ENCODE assay signal across 18 mouse cellular contexts in genomic region chr12:76868463-76869198, GRCm38 (mm10). TPM values are rescaled to one million over a fixed set of nuclear protein-coding genes. Genes with fewer than 3 reads are reported as not detected.
A peak's percentile ranks its signal among the peaks of the same experiment; 100 is the strongest.
DNase-seq lines count a peak whose midpoint lies in the region; ATAC-seq and TF ChIP-seq lines count a peak whose summit lies in the region.
"Had no signal": no experiment of that assay in that cellular context is flagged by ENCODE, and none has a peak within 500 bp of the region (broad histone marks: within the 10 kb centered on the region; RNA-seq: fewer than 3 reads in every experiment).

No protein-coding gene starts in this region.

- no peak for DNase-seq in lung, postnatal 0 days (ENCODE audit: low spot score)
- no peak for DNase-seq in lung, postnatal 10 days
- peak; percentile 79 for DNase-seq in cerebellum, adult 9-11 months
- no peak for DNase-seq in kidney, adult 9 months
- DNase-seq: adrenal gland, postnatal 25 days; embryo, embryonic 11 days; heart, postnatal 36 days; layer of hippocampus, postnatal 36 days; liver, postnatal 0 days; lung, postnatal 36 days had no signal

- no peak for TF ChIP-seq CTCF in lung, postnatal 0 days (IDR thresholded peaks at IDR 0.05)

- no peaks in the 10 kb centered on the region for H3K4me1 ChIP-seq in lung, postnatal 0 days (ENCODE audit: insufficient read depth, low read depth, low read length)
- peaks cover 11% of the 10 kb centered on the region for H3K4me1 ChIP-seq in brown adipose tissue, adult 24 weeks (ENCODE audit: control insufficient read depth, insufficient read depth, insufficient read length, low read length)

- no peak overlapping the region for H3K4me3 ChIP-seq in lung, postnatal 0 days (ENCODE audit: low read depth, low read length)
- H3K4me3 ChIP-seq in brown adipose tissue, adult 24 weeks (ENCODE audit: insufficient read depth, low read depth, low read length): no peak overlapping the region
- H3K4me3 ChIP-seq: embryonic facial prominence, embryonic 15.5 days had no signal

- H3K9me3 ChIP-seq in lung, postnatal 0 days (ENCODE audit: low read length): no peaks in the 10 kb centered on the region
- H3K9me3 ChIP-seq: embryonic facial prominence, embryonic 15.5 days had no signal

- ATAC-seq in lung, postnatal 0 days: no peak
- ATAC-seq in megakaryocyte progenitor cell, adult 5-6 weeks (replicated peaks; ENCODE audit: poor library complexity): no peak
- no peak for ATAC-seq in granulocyte monocyte progenitor cell, adult 5-6 weeks (replicated peaks; ENCODE audit: poor library complexity, severe bottlenecking)
- ATAC-seq: intestine, embryonic 16.5 days; liver, postnatal 0 days had no signal

- TF ChIP-seq EP300 in lung, postnatal 0 days (IDR thresholded peaks at IDR 0.05): no peak

- no peak overlapping the region for H3K9ac ChIP-seq in lung, postnatal 0 days (replicated peaks; ENCODE audit: low read depth)
- H3K9ac ChIP-seq: embryonic facial prominence, embryonic 15.5 days; hindbrain, embryonic 14.5 days; liver, postnatal 0 days had no signal

- H3K36me3 ChIP-seq in lung, postnatal 0 days (ENCODE audit: insufficient read depth, low read length): no peaks in the 10 kb centered on the region

- H3K4me2 ChIP-seq in lung, postnatal 0 days (replicated peaks; ENCODE audit: low read depth, low read length): no peak overlapping the region
- H3K4me2 ChIP-seq: embryonic facial prominence, embryonic 15.5 days; hindbrain, embryonic 14.5 days had no signal

- H3K27ac ChIP-seq in lung, postnatal 0 days (ENCODE audit: low read length): peak overlapping the region; percentile 79; the same call in 1 of the 2 replicates
- H3K27ac ChIP-seq in brown adipose tissue, adult 24 weeks (replicated peaks; ENCODE audit: low read depth, low read length): 0 out of 2 replicates have a peak overlapping the region, but pooled peaks have one; percentile 36
- H3K27ac ChIP-seq: embryonic facial prominence, embryonic 15.5 days; hindbrain, embryonic 14.5 days had no signal

- no peaks in the 10 kb centered on the region for H3K27me3 ChIP-seq in lung, postnatal 0 days (replicated peaks; ENCODE audit: insufficient read depth, low read length)
- H3K27me3 ChIP-seq: embryonic facial prominence, embryonic 15.5 days; Patski had no signal

- 63% methylated on average over 14 of the region's 14 CpGs for WGBS in lung, postnatal 0 days

RNA-seq across cellular contexts. Expression of gene Rab15, which starts 45.9 kb away (rescaled TPM):
- 20.7 and 22.6 TPM in 2 replicates for polyA plus RNA-seq in lung, postnatal 0 days (2015; fragmentation: Nextera tagmentation; extraction: Ambion mirVana)
- not detected in 2 replicates for polyA plus RNA-seq in brown adipose tissue, adult 24 weeks (2012; ENCODE audit: insufficient read depth, insufficient read length, missing spikeins)
- total RNA-seq in megakaryocyte progenitor cell, adult 5-6 weeks (2015): not detected in 2 replicates
- total RNA-seq in megakaryocyte progenitor cell, adult 5-6 weeks (2017): 1.1 TPM in 1 of 2 replicates, not detected in the other
- not detected in 2 replicates for total RNA-seq in granulocyte monocyte progenitor cell, adult 5-6 weeks (2014; fragmentation: Nextera tagmentation)
- not detected in 2 replicates for total RNA-seq in granulocyte monocyte progenitor cell, adult 5-6 weeks (2017)
- total RNA-seq: liver, adult 2 months had no signal
- polyA plus RNA-seq: liver, adult 2 months had no signal
